Mouse (Mus musculus): ENCODE data around the gene Qsox2. TPM values are rescaled to one million over a fixed set of nuclear protein-coding genes. Genes with fewer than 3 reads are reported as not detected.
A peak's percentile ranks its signal among the peaks of the same experiment; 100 is the strongest.

Gene Qsox2
- polyA plus RNA-seq, 1 experiment from 2014 or later: 16.0 TPM

DNA sequence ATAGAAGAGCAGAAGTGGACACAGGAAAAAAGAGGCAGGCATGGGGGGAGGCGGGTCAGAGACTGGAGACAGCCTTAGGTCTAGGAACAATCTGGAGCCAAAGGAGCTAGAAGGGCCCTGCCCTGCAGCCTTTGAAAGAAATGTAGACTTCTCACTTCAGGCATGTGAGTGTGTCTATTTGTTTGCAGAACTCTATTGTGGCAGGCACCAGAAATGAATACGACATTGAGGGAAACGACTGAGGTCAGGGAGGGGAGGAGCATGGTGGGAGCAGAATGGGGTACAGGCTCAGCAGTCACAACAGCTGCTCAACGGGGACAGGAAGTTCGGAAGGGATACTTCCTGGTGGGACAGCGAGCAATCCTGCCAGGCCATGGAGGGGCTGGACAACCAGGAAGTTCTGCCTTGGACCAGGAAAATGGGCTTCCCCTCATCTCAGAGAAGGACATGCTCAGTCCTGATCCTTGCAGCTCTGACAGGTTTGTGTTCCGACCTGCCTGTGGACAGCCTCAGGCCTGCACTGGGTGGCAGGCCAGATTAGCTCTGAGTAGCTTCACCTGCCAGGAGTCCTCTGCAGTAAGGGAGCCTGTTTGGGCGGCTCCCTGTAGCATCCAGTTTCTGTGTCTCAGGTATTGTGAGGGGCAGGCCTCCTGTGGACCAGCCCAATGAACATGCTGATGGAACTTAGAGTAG is 15.3 kb upstream of the Qsox2 start:
- ATAC-seq (ENCODE audit: low FRiP score, low read depth): no peak
- Histone ChIP-seq H3K9ac (no peak overlapping the region), H3K36me3 (no peaks in the 10 kb centered on the region), H3K27me3 (0 out of 2 replicates have a peak, but pooled peaks cover 7% of the 10 kb centered on the region), H3K4me1 (0 out of 2 replicates have a peak, but pooled peaks cover 8% of the 10 kb centered on the region), H3K4me2 (replicated peaks) (no peak overlapping the region), H3K9me3 (no peaks in the 10 kb centered on the region), H3K27ac (no peak overlapping the region), H3K4me3 (no peak overlapping the region)
- 56% methylated on average over 8 of the region's 8 CpGs for WGBS

DNA sequence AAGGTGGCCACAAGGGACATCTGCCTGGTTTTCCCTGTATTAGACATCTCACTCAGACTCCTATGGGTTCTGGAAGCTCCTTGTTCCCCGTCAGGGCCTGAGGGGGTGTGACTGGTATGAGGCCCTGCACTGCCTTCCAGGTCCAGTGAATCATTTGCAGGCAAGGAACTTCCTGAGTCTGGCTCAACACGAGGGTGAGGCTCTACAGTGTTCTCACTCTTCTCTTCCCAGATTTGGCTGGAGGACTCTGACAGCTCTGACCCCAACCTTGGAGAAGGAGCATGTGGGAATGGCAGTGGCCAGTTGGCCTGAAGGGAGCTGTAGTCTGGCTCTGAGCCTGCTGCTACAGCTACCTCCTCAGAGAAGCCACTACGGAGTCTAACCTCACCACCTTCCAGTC is 10.2 kb upstream of the Qsox2 start:
- Histone ChIP-seq H3K4me2 (replicated peaks) (no peak overlapping the region), H3K27ac (no peak overlapping the region), H3K4me1 (no peaks in the 10 kb centered on the region), H3K4me3 (no peak overlapping the region), H3K36me3 (no peaks in the 10 kb centered on the region), H3K9me3 (no peaks in the 10 kb centered on the region), H3K9ac (no peak overlapping the region), H3K27me3 (0 out of 2 replicates have a peak, but pooled peaks cover 4% of the 10 kb centered on the region)
- 46% methylated on average over 3 of the region's 3 CpGs for WGBS
- no peak for ATAC-seq (ENCODE audit: low FRiP score, low read depth)

DNA sequence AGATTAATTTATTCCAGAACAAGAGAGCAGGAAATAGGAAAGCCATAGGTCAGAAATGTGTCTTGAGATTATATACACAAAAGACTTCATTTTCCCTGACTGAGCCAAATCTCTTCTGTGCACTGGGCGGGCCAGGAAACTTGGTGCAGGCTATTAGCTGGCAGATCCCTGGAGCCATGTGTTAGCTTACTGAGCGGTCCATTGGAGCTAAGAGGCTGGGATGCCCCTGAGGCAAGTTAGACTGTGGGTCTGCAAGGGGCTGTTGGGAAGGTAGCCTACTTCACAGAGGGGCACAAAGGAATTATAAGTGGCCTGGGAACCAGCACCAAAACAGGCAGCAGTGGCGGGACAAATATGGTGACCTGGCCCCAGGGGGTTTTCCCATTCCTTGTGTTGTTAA is 3.5 kb upstream of the Qsox2 start:
- no peak overlapping the region for H3K27ac ChIP-seq

DNA sequence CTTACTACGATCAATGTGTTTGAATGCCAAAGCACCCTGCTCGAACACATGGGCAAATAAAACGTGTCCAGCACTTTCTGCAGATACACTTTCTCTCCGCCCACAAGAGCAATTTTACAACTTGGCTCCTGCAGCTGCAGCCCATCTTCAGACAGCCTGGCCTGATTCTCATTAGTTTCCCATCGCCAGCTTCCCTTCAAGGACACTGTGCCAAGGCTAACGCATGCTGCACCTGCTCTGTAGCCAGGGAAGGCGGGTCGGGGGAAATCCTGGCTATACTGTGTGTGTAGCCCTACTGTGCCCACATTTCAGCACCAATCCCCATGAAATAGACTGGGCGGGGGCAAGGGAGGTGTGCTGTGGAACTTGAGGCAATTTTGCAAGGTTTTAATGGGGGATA is 3.0 kb upstream of the Qsox2 start:
- Histone ChIP-seq H3K4me1 (peaks cover 30% of the 10 kb centered on the region), H3K27ac (no peak overlapping the region), H3K9ac (no peak overlapping the region), H3K9me3 (no peaks in the 10 kb centered on the region), H3K36me3 (no peaks in the 10 kb centered on the region), H3K4me2 (replicated peaks) (no peak overlapping the region; the same call in 1 of the 2 replicates), H3K27me3 (no peaks in the 10 kb centered on the region), H3K4me3 (no peak overlapping the region)
- ATAC-seq (ENCODE audit: low FRiP score, low read depth): no peak
- 30% methylated on average over 9 of the region's 9 CpGs for WGBS

More for the DNA sequence above, 3.5 kb upstream of the Qsox2 start:
- Histone ChIP-seq H3K4me1 (peaks cover 28% of the 10 kb centered on the region), H3K36me3 (no peaks in the 10 kb centered on the region), H3K9me3 (no peaks in the 10 kb centered on the region), H3K4me2 (replicated peaks) (no peak overlapping the region), H3K9ac (no peak overlapping the region), H3K4me3 (no peak overlapping the region), H3K27me3 (no peaks in the 10 kb centered on the region)
- 34% methylated on average over 3 of the region's 3 CpGs for WGBS
- ATAC-seq (ENCODE audit: low FRiP score, low read depth): no peak

DNA sequence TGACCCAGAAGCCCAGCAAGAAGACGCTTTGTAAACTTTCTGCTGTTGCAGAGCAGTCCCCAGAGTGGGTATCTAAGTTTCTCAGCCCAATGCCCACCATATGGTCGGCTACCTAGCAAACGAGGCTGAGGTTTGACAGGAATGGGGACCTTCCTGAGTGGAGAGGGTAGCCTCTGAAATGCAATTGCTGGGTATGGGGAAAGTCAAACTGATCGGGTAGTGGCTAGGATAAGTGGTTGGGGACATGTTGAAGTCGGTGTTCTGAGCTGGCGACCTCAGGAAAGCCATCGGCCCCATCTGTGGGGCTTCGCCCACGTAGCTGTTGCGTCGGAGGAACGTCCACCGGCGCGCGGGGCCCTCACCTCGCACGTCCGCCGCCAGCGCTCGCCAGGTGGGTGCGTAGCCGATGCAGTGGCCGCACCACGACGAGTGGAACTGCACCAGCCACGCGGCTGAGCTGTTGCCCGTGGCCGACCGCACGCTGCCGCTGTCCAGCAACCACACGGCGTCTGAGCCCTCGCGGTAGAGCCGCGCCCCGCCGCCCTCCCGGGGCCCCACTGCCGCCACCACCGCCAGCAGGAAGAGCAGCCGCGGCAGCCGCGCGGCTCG is 540 bp downstream of the Qsox2 start:
- Histone ChIP-seq H3K4me2 (replicated peaks) (peak overlapping the region; percentile 90), H3K9me3 (no peaks in the 10 kb centered on the region), H3K27me3 (no peaks in the 10 kb centered on the region), H3K27ac (peak overlapping the region; percentile 79), H3K9ac (peak overlapping the region; percentile 84), H3K4me3 (peak overlapping the region; percentile 86), H3K36me3 (peaks cover 5% of the 10 kb centered on the region; the same call in 1 of the 2 replicates), H3K4me1 (peaks cover 30% of the 10 kb centered on the region)
- ATAC-seq (ENCODE audit: low FRiP score, low read depth): peak; percentile 79
- WGBS: under 1% methylated on average over 41 of the region's 51 CpGs

DNA sequence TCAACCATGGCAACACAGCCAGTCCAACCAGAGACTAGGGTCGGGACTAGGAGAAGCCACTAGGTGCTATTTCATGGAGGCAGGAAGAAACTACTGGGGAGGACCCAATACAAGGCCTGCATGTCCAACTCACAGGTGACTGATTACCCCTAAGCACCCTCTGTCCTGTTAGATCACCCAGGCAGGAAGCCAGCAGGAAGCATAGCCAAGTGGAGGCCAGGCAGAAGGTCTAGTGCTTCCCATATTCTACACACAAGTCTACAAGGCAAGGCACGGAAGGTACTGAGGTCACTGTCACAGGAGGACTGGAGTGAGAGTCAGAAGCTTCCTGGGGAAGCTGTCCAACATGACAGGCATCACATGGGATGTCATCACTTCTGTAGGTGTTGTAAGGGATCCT is 2.6 kb downstream of the Qsox2 start:
- no peak for ATAC-seq (ENCODE audit: low FRiP score, low read depth)
- H3K4me1 ChIP-seq: peaks cover 17% of the 10 kb centered on the region
- H3K4me2 ChIP-seq (replicated peaks): no peak overlapping the region
- no peak overlapping the region for H3K9ac ChIP-seq
- no peaks in the 10 kb centered on the region for H3K27me3 ChIP-seq
- peaks cover 5% of the 10 kb centered on the region; the same call in 1 of the 2 replicates for H3K36me3 ChIP-seq
- no peaks in the 10 kb centered on the region for H3K9me3 ChIP-seq
- 79% methylated on average over 2 of the region's 2 CpGs for WGBS
- H3K27ac ChIP-seq: no peak overlapping the region
- H3K4me3 ChIP-seq: no peak overlapping the region

DNA sequence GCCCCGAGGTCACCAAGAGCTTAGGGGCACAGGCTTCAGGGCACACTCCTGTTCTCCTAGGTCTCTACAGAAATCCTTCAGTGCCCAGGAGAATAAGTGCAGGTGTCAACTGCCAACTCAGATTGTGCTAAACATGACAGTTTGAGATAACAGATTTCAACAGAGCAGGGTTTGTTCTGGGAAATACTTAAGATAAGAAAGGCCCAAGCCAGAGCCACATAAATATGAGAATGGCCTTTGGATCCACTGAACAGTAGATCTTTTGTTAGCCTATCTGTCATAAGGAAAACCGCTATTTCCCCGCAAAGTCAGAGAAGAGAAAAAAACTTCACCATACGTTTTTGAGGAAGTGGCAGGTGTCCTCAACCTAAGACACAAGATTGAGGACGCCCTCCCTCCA is 3.1 kb downstream of the Qsox2 start:
- no peak for ATAC-seq (ENCODE audit: low FRiP score, low read depth)
- WGBS: 87% methylated on average over 5 of the region's 5 CpGs
- Histone ChIP-seq H3K4me1 (peaks cover 12% of the 10 kb centered on the region), H3K27ac (no peak overlapping the region), H3K9ac (no peak overlapping the region), H3K27me3 (no peaks in the 10 kb centered on the region), H3K9me3 (no peaks in the 10 kb centered on the region), H3K4me2 (replicated peaks) (no peak overlapping the region), H3K36me3 (peaks cover 5% of the 10 kb centered on the region; the same call in 1 of the 2 replicates), H3K4me3 (no peak overlapping the region)

DNA sequence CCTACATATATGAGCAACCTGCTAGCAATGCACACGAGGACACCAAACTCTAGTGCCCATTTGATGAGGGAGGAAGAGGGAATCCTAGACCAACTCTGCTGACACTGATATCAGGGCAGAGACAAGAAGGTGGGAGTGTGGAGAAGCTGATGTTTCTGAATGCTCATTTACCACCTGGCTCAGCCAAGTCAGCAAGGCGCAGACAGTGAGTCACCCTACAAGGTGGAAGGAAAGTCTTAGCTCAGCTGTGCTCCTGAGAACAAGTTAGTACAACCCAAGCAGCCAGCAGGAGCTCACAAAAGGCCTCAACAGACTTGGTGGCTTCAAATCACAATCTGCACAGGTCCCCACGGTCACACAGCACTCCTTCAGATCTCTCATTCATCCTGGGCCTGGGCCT is 6.0 kb downstream of the Qsox2 start:
- Histone ChIP-seq H3K4me2 (replicated peaks) (no peak overlapping the region), H3K27ac (no peak overlapping the region), H3K9ac (no peak overlapping the region), H3K36me3 (peaks cover 5% of the 10 kb centered on the region), H3K4me1 (peaks cover 8% of the 10 kb centered on the region), H3K27me3 (no peaks in the 10 kb centered on the region), H3K9me3 (no peaks in the 10 kb centered on the region), H3K4me3 (no peak overlapping the region)
- WGBS: 80% methylated on average over 3 of the region's 3 CpGs
- ATAC-seq (ENCODE audit: low FRiP score, low read depth): no peak

DNA sequence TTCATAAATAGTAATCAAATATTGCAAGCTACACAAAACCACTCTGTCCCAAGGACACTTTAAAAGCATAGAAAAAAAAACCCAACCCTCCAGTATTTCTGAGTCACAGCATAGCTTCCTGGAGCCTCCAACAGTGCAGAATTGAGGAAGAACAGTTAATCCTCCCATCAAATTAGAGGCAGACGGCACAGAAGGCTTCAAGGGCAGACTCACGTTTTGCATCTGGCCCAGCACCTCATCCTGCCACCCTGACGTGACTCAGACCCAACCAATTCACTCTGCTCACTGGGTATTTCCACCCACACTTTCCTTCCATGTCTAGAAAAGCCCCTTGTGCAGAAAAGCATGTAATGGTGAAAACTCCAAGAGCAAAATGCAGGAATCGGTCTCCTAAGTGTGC is 7.1 kb downstream of the Qsox2 start:
- H3K4me3 ChIP-seq: no peak overlapping the region
- no peak overlapping the region for H3K4me2 ChIP-seq (replicated peaks)
- H3K27ac ChIP-seq: no peak overlapping the region
- WGBS: 44% methylated on average over 4 of the region's 4 CpGs
- H3K4me1 ChIP-seq: no peaks in the 10 kb centered on the region
- no peak overlapping the region for H3K9ac ChIP-seq
- H3K9me3 ChIP-seq: no peaks in the 10 kb centered on the region
- peaks cover 12% of the 10 kb centered on the region for H3K36me3 ChIP-seq
- no peak for ATAC-seq (ENCODE audit: low FRiP score, low read depth)
- no peaks in the 10 kb centered on the region for H3K27me3 ChIP-seq

DNA sequence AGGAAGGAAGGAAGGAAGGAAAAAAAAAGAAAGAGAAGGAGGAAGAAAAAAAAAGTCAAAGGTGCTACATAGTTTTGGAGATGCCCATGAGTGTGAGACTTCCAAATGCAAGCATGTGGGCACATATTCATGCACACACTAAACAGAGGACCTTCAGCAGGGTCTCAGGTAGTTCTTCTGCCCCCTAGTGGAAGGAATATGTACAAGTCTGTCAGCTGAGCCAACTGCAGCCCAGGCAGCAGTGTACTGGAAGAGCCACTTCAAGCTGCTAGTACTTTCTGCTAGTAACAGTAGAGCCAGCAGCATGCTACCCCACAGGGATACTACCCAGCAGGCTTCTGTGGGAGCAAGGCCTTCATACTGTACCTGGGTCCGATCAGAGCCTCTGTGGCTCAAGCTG is 9.5 kb downstream of the Qsox2 start:
- Histone ChIP-seq H3K27me3 (no peaks in the 10 kb centered on the region), H3K27ac (no peak overlapping the region), H3K4me2 (replicated peaks) (no peak overlapping the region), H3K36me3 (peaks cover 34% of the 10 kb centered on the region), H3K4me1 (no peaks in the 10 kb centered on the region), H3K9ac (no peak overlapping the region), H3K4me3 (no peak overlapping the region), H3K9me3 (no peaks in the 10 kb centered on the region)
- WGBS: 69% methylated on average over 1 of the region's 1 CpGs
- ATAC-seq (ENCODE audit: low FRiP score, low read depth): peak; percentile 67; the same call in 1 of the 2 replicates

DNA sequence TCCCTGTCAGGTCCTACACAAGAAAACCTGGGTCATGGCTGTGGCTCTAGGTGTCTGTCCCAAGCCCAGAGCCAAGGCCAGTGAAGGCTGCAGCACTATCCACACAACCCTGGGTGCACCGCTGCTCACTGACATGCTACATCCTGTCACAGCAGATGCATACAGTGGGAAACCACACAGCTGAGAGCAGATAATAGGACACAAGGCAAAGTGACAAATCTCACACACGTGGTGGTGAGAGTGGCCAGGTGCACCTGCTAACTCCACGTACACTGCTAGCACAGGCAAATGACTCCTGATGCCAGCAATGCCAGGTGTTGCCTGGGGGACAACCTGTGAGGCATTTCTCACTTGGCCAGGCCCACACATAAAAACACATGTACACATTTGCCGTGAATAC is 12.1 kb downstream of the Qsox2 start:
- Histone ChIP-seq H3K36me3 (peaks cover 53% of the 10 kb centered on the region), H3K9ac (no peak overlapping the region), H3K9me3 (no peaks in the 10 kb centered on the region), H3K4me1 (no peaks in the 10 kb centered on the region), H3K27ac (no peak overlapping the region), H3K27me3 (no peaks in the 10 kb centered on the region), H3K4me3 (no peak overlapping the region), H3K4me2 (replicated peaks) (no peak overlapping the region)
- WGBS: 76% methylated on average over 4 of the region's 4 CpGs
- ATAC-seq (ENCODE audit: low FRiP score, low read depth): no peak

DNA sequence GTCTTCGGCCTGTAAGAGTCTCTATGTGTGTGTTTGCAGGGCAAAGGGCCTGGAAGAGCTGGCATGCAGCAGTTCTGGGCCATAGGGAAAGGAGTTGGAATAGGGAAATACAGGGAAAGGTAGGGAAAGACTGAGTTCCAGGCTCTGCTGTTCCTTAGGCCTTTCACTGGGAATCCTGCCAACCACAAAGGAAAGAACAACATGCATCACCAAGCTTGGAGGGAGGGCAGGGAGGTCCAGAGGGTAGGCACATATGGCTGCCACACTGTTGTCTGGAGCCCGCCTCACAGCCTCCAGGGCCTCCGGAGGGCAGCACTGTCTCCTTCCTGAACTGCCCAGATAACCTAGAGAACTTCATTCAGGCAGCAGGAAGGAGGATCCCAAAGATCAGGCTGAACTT is 13.4 kb downstream of the Qsox2 start:
- Histone ChIP-seq H3K4me1 (no peaks in the 10 kb centered on the region), H3K4me2 (replicated peaks) (no peak overlapping the region), H3K9ac (0 out of 2 replicates have a peak overlapping the region, but pooled peaks have one; percentile 35), H3K4me3 (no peak overlapping the region), H3K36me3 (peaks cover 66% of the 10 kb centered on the region), H3K27ac (no peak overlapping the region), H3K27me3 (no peaks in the 10 kb centered on the region), H3K9me3 (no peaks in the 10 kb centered on the region)
- no peak for ATAC-seq (ENCODE audit: low FRiP score, low read depth)
- 83% methylated on average over 3 of the region's 3 CpGs for WGBS

Data from limb, embryonic 13.5 days (tissue).